Mouse (Mus musculus): ENCODE results near the gene Olfr1392.

The Olfr1392 gene

GRCm38 (mm10) chr11:49284982-49285381 is at the start of gene Olfr1392:
Olfr1392 (plus strand) TSS chr11:49285282.
- DNase-seq, result peak; percentile 14

DNA sequence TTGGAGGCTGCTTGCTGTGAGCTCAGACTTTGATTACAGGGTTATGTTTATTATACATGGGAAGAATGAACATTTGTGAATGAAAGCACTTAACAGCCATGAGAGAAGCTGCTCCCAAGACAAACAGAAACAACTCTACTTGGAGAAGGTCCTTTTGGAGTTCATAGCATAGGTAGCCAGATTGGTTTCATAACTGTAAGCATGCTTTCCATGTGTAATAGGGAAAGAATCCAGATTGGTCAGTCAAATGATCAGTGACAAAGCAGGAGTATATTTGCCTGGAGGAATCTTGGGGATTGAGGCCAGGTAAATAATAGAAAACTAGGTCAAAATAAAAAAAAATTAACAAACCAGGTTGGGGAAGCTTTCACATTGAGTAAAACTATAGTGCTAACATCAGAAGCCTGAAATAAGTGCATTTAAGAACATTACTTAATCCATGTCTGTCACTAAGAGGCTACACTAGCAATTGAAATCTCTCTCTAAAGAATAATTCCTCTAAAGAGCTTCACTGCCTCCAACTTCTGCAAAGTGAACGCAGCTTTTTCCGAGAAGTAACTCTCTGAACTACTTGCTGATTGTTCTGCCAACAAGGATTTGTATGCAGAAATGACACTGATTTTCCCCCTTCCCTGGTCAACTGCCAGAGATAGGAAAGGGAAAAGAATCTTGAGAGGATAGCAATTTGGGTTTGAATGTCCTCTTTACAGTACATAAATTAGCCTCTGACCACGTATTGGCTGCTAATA is 49.4 kb upstream of the Olfr1392 start:
- DNase-seq, result peak; percentile 84

- DNase-seq, result no peak
These were observed 48.2 kb upstream of the Olfr1392 start for GRCm38 (mm10) chr11:49236891-49237290.

GRCm38 (mm10) chr11:49237532-49237931 is 47.5 kb upstream of the Olfr1392 start:
- DNase-seq, result peak; percentile 89

- DNase-seq, result no peak
These were observed 44.8 kb upstream of the Olfr1392 start for GRCm38 (mm10) chr11:49240310-49240709.

- DNase-seq, result peak; percentile 73
These were observed 44.2 kb upstream of the Olfr1392 start for GRCm38 (mm10) chr11:49240874-49241273.

- DNase-seq, result peak; percentile 91
These were observed 43.6 kb upstream of the Olfr1392 start for GRCm38 (mm10) chr11:49241471-49241870.

- DNase-seq, result peak; percentile 55
These were observed 42.0 kb upstream of the Olfr1392 start for GRCm38 (mm10) chr11:49242944-49243626.

DNA sequence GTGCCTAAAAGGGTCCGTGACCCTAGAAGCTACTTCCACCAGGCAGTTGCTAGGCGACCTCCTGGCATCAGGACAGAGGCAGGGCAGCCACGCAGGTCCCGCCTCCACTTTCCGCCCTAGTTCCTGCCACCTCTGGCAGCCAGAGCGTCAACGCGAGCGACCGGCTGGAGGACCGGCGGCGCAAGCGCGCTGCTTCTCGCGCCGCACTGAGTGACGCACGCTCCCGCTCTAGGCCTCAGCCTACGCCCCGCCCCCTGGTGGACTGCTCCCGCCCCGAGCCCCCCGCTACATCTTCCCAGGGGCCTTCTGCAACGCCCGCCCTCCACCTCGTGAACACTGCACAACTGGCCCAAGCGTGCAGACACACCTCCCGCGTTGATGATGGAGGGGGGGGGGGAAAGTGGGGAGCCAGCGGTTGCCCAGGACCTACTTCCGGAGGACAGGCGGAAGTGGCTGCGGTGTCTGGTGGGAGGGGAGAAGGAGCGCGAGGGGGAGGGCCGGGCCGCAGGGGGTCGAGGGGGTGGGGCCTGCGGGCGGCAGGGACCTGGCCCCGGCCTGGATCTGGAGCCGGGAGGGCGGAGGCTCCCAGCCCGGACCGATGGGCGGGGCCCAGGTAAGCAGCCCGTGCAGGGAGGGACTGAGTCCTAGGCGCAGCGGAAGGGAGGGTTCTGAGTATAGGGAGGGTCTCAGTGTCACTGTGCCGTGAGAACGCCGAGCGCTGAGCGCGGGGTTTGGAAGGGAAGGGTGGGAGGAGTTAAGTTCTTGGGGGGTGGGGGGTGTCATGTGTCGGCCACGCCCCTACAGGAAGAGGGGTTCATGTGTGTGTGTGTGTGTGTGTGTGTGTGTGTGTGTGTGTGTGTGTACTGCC is 41.1 kb upstream of the Olfr1392 start, which contains the start of gene Mgat1:
Gene Mgat1 (plus strand): TSS at position 465 of the 868 bp plus-strand sequence.
- peak; percentile 100 for DNase-seq

DNA sequence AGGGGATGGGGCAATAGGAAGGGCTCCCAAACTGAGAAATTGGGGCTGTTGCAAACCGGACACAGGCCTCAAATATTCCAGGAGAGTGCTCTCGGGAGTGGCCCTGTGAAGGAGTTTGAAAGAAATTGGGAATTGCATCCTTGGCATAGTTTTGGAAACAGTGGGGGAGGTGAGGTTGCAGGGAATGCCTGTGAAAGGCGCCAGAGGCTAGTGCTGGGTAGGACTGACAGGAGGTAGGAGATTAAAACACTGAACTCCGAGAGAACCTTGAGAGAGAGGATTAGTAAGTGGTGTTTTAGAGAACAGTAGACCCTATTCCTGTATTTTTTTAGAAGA is 40.5 kb upstream of the Olfr1392 start:
- DNase-seq, result no peak

- DNase-seq, result peak; percentile 98
These were observed 39.9 kb upstream of the Olfr1392 start for GRCm38 (mm10) chr11:49245176-49245575.

- no peak for DNase-seq
These were observed 39.3 kb upstream of the Olfr1392 start for GRCm38 (mm10) chr11:49245634-49246415.

DNA sequence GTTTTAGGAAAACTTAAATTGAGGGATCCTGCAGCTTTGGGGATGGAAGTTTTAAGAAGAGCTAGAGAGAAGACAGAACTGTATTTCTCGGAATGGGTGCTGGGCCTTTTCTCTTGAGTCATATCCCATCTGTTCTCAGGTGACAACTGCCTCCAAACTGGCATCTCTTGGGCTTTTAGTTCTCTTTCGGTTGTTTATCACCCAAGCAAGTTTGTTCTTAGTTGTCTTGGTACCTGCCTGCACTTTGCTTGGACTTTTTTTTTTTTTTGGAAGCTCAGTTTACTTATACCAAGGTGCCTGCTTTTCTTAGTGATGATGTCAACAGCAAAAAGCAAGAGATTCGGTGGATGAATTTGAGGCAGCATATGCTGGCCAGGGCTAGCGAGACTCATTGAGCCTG is 38.6 kb upstream of the Olfr1392 start:
- peak; percentile 64 for DNase-seq

- peak; percentile 88 for DNase-seq
These were observed 37.8 kb upstream of the Olfr1392 start for GRCm38 (mm10) chr11:49247255-49247654.

DNA sequence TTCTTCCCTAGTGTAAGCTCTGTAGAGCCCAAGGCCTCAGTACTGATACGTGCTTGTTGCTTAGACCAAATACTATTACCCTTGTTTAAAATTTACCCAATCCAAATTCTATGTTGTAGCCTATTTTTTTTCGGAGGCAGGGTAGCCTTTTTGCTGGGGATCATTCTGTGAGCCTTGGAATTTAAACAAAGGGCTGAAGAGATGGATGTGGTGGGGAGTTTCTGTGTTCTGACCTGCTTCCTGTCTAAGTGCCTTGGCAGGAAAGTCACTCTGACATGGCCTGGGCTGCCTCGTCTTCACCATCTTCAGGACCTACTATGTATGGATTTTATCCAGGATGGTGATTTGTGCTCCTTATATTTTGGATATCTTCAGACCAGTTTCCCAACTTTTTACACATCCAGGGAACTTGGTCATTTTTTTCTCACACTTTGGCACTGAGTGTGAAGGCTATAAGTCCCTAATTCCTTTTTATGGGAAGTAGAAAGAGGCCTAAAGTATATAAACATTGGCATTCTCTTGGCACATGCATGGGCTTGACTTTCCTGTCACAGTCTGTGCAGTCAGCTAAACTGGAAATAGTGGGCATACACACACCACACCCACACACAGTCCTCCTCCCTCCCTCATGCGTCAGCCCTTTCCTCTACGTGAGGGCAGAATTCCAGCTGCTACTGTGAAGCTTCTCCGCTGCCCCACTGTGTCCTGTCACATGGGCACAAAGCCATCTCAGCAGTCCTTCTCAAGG is 36.7 kb upstream of the Olfr1392 start:
- peak; percentile 98 for DNase-seq

- DNase-seq, result peak; percentile 90
These were observed 35.9 kb upstream of the Olfr1392 start for GRCm38 (mm10) chr11:49248974-49249700.

DNA sequence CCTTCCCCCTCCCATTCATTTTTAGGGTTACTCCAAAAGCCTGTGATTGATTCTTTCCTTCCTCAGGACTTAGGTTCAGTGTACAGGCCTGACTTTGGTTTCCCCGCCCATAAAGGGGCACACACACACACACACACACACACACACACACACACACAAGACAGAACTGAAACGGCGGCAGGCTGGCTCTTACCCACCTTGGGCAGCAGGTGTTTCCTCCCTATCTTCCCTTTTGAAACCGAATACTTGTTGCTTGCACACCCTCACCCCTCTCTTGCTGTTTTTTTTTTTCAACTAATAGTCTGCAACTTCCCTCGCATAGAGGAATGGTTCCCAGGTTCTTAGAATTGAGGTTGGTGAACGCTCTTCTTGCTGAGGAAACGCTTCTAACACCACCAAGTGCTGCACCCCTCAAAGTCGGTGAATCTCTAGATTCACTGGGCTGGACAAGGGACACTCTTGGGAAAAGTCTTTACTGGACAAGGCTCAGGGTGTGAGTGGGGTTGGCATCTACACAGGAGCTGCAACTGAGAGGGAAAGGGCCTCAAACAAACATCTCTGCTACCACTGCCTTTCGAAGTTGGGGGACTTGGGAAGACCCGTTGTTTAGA is 35.2 kb upstream of the Olfr1392 start:
- DNase-seq, result peak; percentile 95

- DNase-seq, result peak; percentile 100
These were observed 34.4 kb upstream of the Olfr1392 start for GRCm38 (mm10) chr11:49250422-49251379.

DNA sequence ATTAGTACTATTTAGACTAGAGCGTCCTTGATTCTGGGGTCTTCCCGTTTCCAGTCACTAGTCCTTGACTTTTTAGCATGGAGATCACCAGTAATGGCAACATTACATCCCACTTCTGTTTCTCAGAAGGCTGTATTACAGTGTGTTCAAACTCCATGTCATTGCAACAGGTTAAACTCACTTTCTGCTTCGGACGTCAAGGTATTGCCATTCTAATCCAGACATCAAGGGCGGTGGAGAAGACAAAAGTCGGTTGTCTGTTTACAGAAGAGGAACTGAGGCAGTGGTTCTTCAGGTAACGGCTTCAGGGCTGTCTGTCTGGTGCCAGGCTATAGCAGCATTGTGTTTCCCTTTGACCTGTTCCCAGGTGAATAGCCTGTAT is 33.7 kb upstream of the Olfr1392 start:
- no peak for DNase-seq

Data from heart, adult 11 months (tissue).